Mouse (Mus musculus): ENCODE measurements around the gene Bnip1.

The Bnip1 gene

DNA sequence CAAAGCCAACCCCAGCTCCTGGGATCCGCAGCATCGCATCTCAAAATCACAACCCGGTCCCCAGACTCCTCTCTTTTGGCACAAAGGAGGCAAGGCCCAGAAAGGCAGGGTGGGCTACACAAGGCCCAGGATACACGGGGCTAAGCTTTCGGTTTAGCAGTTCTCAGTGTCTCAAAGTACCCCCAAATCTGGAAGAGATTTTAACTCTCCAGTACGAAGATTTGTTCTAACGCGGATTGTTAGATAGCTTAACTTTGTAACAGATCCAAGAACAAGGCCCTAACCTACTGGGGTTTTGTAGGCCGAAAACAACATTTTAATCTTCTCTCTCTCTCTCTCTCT, 59.5 kb downstream of the Bnip1 start:
- DNase-seq (ENCODE audit: low spot score) = no peak

DNA sequence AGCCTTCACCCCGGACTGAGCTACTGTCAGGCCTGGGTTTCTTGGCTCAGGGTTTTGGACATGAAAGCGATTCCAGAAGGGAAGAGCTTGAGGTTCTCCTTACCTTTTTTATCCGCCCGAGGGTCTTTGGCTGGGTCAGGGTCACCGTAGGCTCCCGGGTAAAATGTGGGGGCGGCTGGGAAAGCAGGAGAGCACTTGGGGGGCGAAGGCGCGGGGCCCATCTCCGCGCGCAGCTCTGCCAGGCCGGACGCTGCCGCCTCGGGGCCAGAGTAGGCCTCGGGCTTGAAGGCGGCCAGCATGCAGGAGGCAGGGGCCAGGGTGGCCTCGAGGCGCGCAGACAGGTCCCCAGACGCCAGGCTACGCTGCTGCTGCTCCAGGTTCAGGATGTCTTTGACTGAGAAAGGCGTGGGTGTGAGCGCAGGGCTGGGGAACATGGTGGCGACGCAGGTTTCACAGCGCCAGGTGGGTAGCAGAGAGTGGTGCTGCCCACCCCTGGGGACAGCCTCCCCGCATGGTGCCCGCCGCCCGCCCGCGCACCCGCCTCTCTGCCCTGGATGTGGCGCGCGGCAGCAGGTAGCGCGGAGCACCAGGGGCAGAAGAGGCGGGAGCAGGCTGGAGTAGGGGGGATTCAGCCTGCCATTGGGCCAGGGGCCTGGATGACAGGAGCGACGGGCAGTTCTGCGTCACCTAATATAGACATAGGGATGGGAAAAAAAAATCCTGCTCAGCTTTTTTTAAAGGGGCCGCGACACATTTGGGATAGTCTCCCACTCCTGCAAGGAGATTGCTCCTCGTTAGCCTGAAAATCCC, 60.3 kb downstream of the Bnip1 start:
- DNase-seq (ENCODE audit: low spot score) = no peak

DNA sequence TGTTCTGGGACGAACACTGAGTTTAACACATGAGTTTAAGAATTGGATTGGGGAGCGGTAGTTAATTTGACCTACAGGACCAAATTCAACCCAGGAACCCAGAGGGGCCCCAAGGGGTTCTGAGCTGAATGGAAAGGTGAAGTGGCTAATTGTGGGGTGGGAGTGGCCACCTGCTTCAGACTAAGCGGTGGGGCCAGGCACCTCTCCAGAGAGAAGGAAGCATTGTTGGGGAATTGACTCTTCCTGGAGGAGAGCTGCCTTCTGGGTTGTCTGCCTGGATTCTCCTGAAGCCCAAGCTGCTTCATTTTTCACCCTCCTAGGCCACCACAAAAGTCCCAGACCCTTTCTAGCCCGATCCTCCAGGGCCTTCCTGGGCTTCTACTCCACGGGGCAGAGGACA, 61.1 kb downstream of the Bnip1 start:
- no peak for DNase-seq (ENCODE audit: low spot score)
